Mouse (Mus musculus) limb, embryonic 10.5 days (tissue): ENCODE measurements around the gene Lrfn2. TPM values are rescaled to one million over a fixed set of nuclear protein-coding genes. Genes with fewer than 3 reads are reported as not detected.

Source experiments
- DNase-seq: peaks from one replicate; pipeline ENCODE4 v3.0.0-alpha.2; 2017; ENCODE audit warnings: low spot score
- H3K27ac ChIP-seq: fragments of 300-500 bp; sonication (generic); 2 replicates; pipeline ENCODE4 v1.5.1; 2016; ENCODE audit warnings: mild to moderate bottlenecking
- H3K27me3 ChIP-seq: fragments of 300-500 bp; sonication (generic); 2 replicates; pipeline ENCODE4 v1.6.1; 2016; ENCODE audit warnings: low read depth, mild to moderate bottlenecking; ENCODE audit not compliant: poor library complexity, severe bottlenecking
- H3K36me3 ChIP-seq: fragments of 300-500 bp; sonication (generic); 2 replicates; pipeline ENCODE4 v1.6.1; 2016; ENCODE audit warnings: mild to moderate bottlenecking, moderate library complexity
- H3K4me1 ChIP-seq: fragments of 300-500 bp; sonication (generic); 2 replicates; pipeline ENCODE4 v1.6.1; 2016
- H3K4me3 ChIP-seq: fragments of 300-500 bp; sonication (generic); 2 replicates; pipeline ENCODE4 v1.5.1; 2016; ENCODE audit warnings: mild to moderate bottlenecking, moderate library complexity
- H3K9me3 ChIP-seq: fragments of 300-500 bp; sonication (generic); replicated peaks from 2 replicates; pipeline ENCODE4 v1.6.1; 2016; ENCODE audit warnings: mild to moderate bottlenecking
- WGBS: fragments of 180-500 bp; shearing (Covaris S2); methylation state at CpG from one replicate; pipeline ENCODE4 v1.1.7; 2016; 5-methylcytosine and 5-hydroxymethylcytosine counted together
- polyA plus RNA-seq: library from polyadenylated mRNA; unstranded; fragments of >200 nt; fragmentation: Nextera tagmentation; extraction: Ambion mirVana; gene quantifications from 2 replicates; pipeline ENCODE4 v1.2.1, GENCODE M21; 2016

The Lrfn2 gene
- polyA plus RNA-seq, 1 experiment from 2014 or later, result not detected

- 78% methylated on average over 3 of the region's 3 CpGs for WGBS
- H3K27ac ChIP-seq, result no peak overlapping the region
- H3K27me3 ChIP-seq, result no peaks in the 10 kb centered on the region
- H3K36me3 ChIP-seq, result no peaks in the 10 kb centered on the region
- no peaks in the 10 kb centered on the region for H3K4me1 ChIP-seq
- H3K9me3 ChIP-seq, result no peaks in the 10 kb centered on the region
- DNase-seq, result no peak
- H3K4me3 ChIP-seq, result no peak overlapping the region
Observed at GRCm38 (mm10) chr17:49065050-49065449, 132.9 kb downstream of the Lrfn2 start.

GRCm38 (mm10) chr17:49066748-49067147 is 134.6 kb downstream of the Lrfn2 start:
- H3K27me3 ChIP-seq, result no peaks in the 10 kb centered on the region
- H3K4me1 ChIP-seq, result no peaks in the 10 kb centered on the region
- H3K9me3 ChIP-seq, result no peaks in the 10 kb centered on the region
- no peak overlapping the region for H3K4me3 ChIP-seq
- H3K36me3 ChIP-seq, result no peaks in the 10 kb centered on the region
- WGBS, result 64% methylated on average over 6 of the region's 6 CpGs
- no peak overlapping the region for H3K27ac ChIP-seq
- no peak for DNase-seq

DNA sequence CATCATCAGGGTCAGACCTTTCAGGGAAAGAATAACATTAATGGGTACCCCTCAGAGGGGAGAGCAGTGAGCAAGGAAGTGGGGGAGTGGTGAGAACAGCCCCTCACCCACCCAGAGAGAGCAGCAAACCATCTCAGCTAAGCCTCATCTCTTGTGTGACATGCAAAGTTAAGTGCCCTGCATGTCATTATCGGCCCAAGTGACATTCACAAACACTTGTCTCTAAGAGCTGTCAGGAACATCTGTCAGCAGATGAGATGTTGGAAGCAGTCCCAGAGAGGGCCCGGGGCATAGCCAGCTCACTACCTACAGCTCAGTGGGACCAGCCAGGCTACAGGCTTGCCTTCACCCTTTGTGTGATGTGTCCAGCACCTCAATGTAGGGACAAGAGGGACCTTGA is 146.0 kb downstream of the Lrfn2 start:
- H3K36me3 ChIP-seq, result no peaks in the 10 kb centered on the region
- no peaks in the 10 kb centered on the region for H3K27me3 ChIP-seq
- H3K4me1 ChIP-seq, result no peaks in the 10 kb centered on the region
- H3K27ac ChIP-seq, result no peak overlapping the region
- 44% methylated on average over 2 of the region's 2 CpGs for WGBS
- no peak for DNase-seq
- H3K9me3 ChIP-seq, result no peaks in the 10 kb centered on the region
- H3K4me3 ChIP-seq, result no peak overlapping the region

GRCm38 (mm10) chr17:49079647-49080046 is 147.5 kb downstream of the Lrfn2 start:
- H3K27me3 ChIP-seq, result no peaks in the 10 kb centered on the region
- WGBS, result 58% methylated on average over 2 of the region's 2 CpGs

DNA sequence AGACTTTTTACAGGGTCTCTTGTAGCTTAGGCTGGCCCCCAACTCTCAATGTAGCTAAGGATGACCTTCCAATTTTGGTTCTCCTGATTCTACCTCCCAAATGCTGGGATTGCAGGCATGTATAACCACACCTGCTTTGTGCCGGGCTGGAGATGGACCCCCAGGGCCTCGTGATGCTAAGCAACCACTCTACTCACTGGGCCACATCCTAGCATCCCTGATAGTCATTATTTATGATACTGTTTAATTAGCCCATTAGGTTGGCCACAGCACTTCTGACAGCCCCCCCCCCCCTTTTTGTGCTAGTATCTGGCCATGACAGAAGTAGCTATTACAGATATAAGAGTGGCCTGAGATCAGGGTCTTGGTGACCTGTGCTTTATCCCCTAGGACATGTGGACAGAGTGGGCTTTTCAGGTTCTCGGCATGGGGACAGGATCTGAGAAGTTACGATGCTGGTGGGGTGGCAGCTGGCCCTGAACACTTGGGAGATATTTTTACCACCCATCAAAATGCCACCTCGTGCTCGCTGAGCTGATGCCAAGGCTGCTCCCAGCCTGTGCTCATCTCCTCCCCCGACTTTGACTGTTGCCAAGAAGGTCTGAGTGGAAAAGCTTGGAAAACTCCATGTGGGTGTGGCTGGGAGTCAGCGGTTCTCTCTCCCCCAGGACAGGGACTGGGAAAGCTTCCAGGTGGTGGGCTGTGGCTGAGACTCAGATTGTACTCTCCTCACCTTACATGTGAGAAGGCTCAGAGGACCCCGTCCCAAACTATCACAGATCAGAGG is 151.6 kb downstream of the Lrfn2 start:
- no peak for DNase-seq
- Histone ChIP-seq H3K36me3 (no peaks in the 10 kb centered on the region), H3K9me3 (no peaks in the 10 kb centered on the region), H3K4me3 (no peak overlapping the region), H3K27me3 (no peaks in the 10 kb centered on the region), H3K4me1 (no peaks in the 10 kb centered on the region), H3K27ac (no peak overlapping the region)
- 89% methylated on average over 9 of the region's 9 CpGs for WGBS

More at GRCm38 (mm10) chr17:49079647-49080046, 147.5 kb downstream of the Lrfn2 start:
- H3K9me3 ChIP-seq, result no peaks in the 10 kb centered on the region
- H3K4me3 ChIP-seq, result no peak overlapping the region
- no peaks in the 10 kb centered on the region for H3K36me3 ChIP-seq
- no peak for DNase-seq
- H3K27ac ChIP-seq, result no peak overlapping the region
- H3K4me1 ChIP-seq, result no peaks in the 10 kb centered on the region

DNA sequence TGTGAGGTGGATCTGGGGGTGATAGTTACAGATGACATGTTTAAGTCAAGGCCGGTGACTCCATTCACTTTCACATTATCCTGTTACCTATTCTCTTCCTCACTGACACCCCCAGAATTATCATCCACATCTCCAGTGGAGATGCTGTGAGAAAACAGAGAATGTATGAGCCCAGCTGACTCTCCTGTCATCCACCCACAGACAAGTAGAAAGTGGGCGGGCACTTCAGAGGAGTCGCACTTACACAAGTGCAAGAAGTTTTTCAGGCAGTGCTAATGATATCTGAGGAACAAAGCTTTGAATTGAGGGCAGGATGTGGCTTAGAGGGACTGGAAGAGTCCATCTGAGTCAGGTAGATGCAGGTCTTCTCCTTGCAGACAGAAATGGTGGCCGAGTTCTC is 152.9 kb downstream of the Lrfn2 start:
- no peaks in the 10 kb centered on the region for H3K9me3 ChIP-seq
- no peaks in the 10 kb centered on the region for H3K27me3 ChIP-seq
- no peak for DNase-seq
- no peak overlapping the region for H3K27ac ChIP-seq
- H3K4me1 ChIP-seq, result no peaks in the 10 kb centered on the region
- H3K4me3 ChIP-seq, result no peak overlapping the region
- 95% methylated on average over 4 of the region's 4 CpGs for WGBS
- H3K36me3 ChIP-seq, result no peaks in the 10 kb centered on the region

DNA sequence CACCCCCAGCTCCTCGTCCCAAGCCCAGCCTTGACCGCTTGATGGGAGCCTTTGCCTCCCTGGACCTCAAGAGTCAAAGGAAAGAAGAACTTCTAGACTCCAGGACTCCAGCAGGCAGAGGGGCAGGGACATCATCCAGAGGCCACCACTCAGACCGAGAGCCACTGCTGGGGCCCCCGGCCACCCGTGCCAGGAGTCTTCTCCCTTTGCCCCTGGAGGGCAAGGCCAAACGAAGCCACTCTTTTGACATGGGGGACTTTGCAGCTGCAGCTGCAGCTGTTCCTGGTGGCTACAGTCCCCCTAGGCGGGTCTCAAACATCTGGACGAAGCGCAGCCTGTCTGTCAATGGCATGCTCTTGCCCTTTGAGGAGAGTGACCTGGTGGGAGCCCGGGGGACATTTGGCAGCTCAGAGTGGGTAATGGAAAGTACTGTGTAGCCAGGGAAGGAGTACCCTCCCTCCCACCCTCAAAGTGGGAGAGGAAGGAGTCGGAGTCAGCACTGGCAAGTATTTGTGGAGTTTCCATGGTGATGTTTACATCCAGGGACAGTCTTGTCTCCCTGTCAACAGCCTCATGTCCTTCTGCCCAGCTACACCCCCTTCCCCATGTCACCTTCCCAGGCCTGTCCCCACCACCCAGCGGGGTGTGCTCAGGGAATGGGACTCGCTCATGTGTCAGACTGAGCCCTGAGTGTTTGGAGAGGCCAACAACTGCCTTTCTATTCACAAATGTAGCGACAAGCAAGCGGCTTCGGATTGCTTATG is 164.8 kb downstream of the Lrfn2 start:
- Histone ChIP-seq H3K36me3 (no peaks in the 10 kb centered on the region), H3K4me1 (peaks cover 3% of the 10 kb centered on the region; the same call in 1 of the 2 replicates), H3K27me3 (no peaks in the 10 kb centered on the region), H3K4me3 (no peak overlapping the region), H3K27ac (no peak overlapping the region), H3K9me3 (no peaks in the 10 kb centered on the region)
- WGBS, result 82% methylated on average over 16 of the region's 16 CpGs
- DNase-seq, result no peak

- no peaks in the 10 kb centered on the region for H3K27me3 ChIP-seq
- H3K27ac ChIP-seq, result no peak overlapping the region
- H3K9me3 ChIP-seq, result no peaks in the 10 kb centered on the region
- no peak overlapping the region for H3K4me3 ChIP-seq
- peak; percentile 17 for DNase-seq
- H3K4me1 ChIP-seq, result no peaks in the 10 kb centered on the region
- no peaks in the 10 kb centered on the region for H3K36me3 ChIP-seq
- WGBS, result 91% methylated on average over 3 of the region's 3 CpGs
Observed at GRCm38 (mm10) chr17:49111399-49111798, 179.2 kb downstream of the Lrfn2 start.

DNA sequence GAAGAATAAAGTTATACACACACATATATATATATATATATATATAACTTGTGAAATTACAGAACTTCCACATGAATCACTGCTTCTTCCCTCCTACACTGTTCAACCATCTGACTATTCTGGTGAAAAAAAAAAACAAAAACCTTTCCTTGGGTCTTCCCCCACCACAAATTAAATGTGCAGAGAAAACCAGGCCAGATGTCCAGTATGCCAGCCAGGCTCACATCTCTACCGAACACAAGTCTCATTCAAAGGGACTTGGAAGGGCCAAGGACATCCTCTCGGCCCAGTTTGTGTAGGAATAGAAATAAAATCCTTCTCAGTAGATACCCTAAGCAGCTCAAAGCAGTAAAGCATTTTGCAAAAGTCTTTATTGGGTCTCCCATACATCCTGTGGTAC is 179.7 kb downstream of the Lrfn2 start:
- H3K36me3 ChIP-seq, result no peaks in the 10 kb centered on the region
- WGBS, result 89% methylated on average over 2 of the region's 2 CpGs
- no peak overlapping the region for H3K4me3 ChIP-seq
- H3K4me1 ChIP-seq, result no peaks in the 10 kb centered on the region
- peak; percentile 16 for DNase-seq
- H3K9me3 ChIP-seq, result no peaks in the 10 kb centered on the region
- no peak overlapping the region for H3K27ac ChIP-seq
- H3K27me3 ChIP-seq, result no peaks in the 10 kb centered on the region

GRCm38 (mm10) chr17:49113336-49113735 is 181.2 kb downstream of the Lrfn2 start:
- no peaks in the 10 kb centered on the region for H3K9me3 ChIP-seq
- no peaks in the 10 kb centered on the region for H3K27me3 ChIP-seq
- no peak overlapping the region for H3K27ac ChIP-seq
- 52% methylated on average over 3 of the region's 3 CpGs for WGBS
- H3K4me3 ChIP-seq, result no peak overlapping the region
- no peaks in the 10 kb centered on the region for H3K4me1 ChIP-seq
- DNase-seq, result no peak
- no peaks in the 10 kb centered on the region for H3K36me3 ChIP-seq

DNA sequence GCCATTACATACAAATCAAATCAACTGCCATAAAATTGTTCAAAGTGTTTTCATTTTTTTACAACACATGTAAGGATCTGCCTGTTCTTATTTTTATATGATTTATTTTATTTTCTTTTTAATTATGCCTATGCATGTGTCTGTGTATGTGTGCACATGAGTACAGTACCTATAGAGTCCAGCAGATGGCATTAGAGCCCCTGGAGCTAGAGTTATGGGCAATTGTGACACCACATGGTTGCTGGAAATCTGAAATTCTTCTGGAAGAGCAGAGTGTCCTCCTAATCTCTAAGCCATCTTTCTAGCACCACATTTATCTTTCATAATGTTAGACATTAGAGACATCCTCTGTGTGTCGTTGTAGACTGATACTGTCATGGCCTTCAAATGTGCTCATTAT is 192.0 kb downstream of the Lrfn2 start:
- H3K27ac ChIP-seq, result no peak overlapping the region
- H3K9me3 ChIP-seq, result no peaks in the 10 kb centered on the region
- peak; percentile 23 for DNase-seq
- H3K27me3 ChIP-seq, result no peaks in the 10 kb centered on the region
- H3K36me3 ChIP-seq, result no peaks in the 10 kb centered on the region
- H3K4me1 ChIP-seq, result peaks cover 1% of the 10 kb centered on the region; the same call in 1 of the 2 replicates
- WGBS, result 88% methylated on average over 1 of the region's 1 CpGs
- no peak overlapping the region for H3K4me3 ChIP-seq

- WGBS, result 83% methylated on average over 3 of the region's 3 CpGs
Observed at GRCm38 (mm10) chr17:49124642-49125041, 192.5 kb downstream of the Lrfn2 start.

More at GRCm38 (mm10) chr17:49124642-49125041, 192.5 kb downstream of the Lrfn2 start:
- no peaks in the 10 kb centered on the region for H3K4me1 ChIP-seq
- H3K9me3 ChIP-seq, result no peaks in the 10 kb centered on the region
- H3K27ac ChIP-seq, result no peak overlapping the region
- no peaks in the 10 kb centered on the region for H3K36me3 ChIP-seq
- DNase-seq, result no peak
- H3K27me3 ChIP-seq, result no peaks in the 10 kb centered on the region
- no peak overlapping the region for H3K4me3 ChIP-seq
